In the genomic region with DNA sequence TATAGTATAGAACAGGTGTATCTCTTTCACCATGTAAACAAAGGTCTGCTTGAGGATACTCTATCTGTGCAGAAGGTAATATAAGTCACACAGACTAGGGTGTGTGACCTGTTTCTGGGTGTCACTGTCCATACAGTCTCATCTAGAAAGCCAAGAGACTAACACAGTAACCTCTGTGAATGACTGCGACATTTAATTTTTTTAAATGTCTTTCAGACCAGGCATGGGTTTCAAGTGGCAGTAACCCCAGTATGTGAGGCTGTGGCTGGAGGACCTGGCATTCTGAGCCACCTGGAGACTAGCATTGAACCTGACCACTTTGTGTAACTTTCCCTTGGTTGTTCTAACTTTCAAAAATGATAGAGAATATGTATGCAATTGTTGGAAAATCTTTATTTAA, we compare ENCODE assay signal across 8 mouse cellular contexts. TPM values are rescaled to one million over a fixed set of nuclear protein-coding genes. Genes with fewer than 3 reads are reported as not detected.
DNase-seq lines count a peak whose midpoint lies in the region; ATAC-seq lines count a peak whose summit lies in the region.

No protein-coding gene starts in this region.

- DNase-seq in kidney, adult 11 months = no peak
- DNase-seq in embryonic facial prominence, embryonic 14.5 days (ENCODE audit: low spot score) = no peak
- peak; percentile 14 for DNase-seq in naive thymus-derived CD4-positive, alpha-beta T cell, adult 2 months (ENCODE audit: low read depth)
- no peak for DNase-seq in spleen, postnatal 10 days (ENCODE audit: low spot score in 2 of 2)
- DNase-seq in adipocyte (ENCODE audit: low spot score) = no peak
- DNase-seq in thymus, postnatal 0 days (ENCODE audit: low spot score) = no peak

- no peaks in the 10 kb centered on the region for H3K27me3 ChIP-seq in kidney, embryonic 15.5 days
- no peaks in the 10 kb centered on the region for H3K27me3 ChIP-seq in embryonic facial prominence, embryonic 14.5 days (replicated peaks; ENCODE audit: control insufficient read depth, insufficient read depth, low read length)
- H3K27me3 ChIP-seq in intestine, embryonic 16.5 days (replicated peaks; ENCODE audit: control insufficient read depth, insufficient read depth, low read length) = no peaks in the 10 kb centered on the region

- no peak for ATAC-seq in kidney, embryonic 15.5 days (replicated peaks; ENCODE audit: low FRiP score)
- ATAC-seq in embryonic facial prominence, embryonic 14.5 days (ENCODE audit: low read depth) = no peak
- ATAC-seq in intestine, embryonic 16.5 days = no peak

- H3K9me3 ChIP-seq in kidney, embryonic 15.5 days (replicated peaks) = no peaks in the 10 kb centered on the region
- no peaks in the 10 kb centered on the region for H3K9me3 ChIP-seq in embryonic facial prominence, embryonic 14.5 days (ENCODE audit: control insufficient read depth, low read length)
- H3K9me3 ChIP-seq in intestine, embryonic 16.5 days (ENCODE audit: control insufficient read depth, low read length) = no peaks in the 10 kb centered on the region

- H3K36me3 ChIP-seq in kidney, embryonic 15.5 days = peaks cover 4% of the 10 kb centered on the region
- peaks cover 4% of the 10 kb centered on the region; the same call in 1 of the 2 replicates for H3K36me3 ChIP-seq in embryonic facial prominence, embryonic 14.5 days (ENCODE audit: control insufficient read depth, insufficient read depth, low read length)
- H3K36me3 ChIP-seq in intestine, embryonic 16.5 days (ENCODE audit: control insufficient read depth, insufficient read depth, low read length) = peaks cover 3% of the 10 kb centered on the region

- H3K4me1 ChIP-seq in kidney, embryonic 15.5 days = peaks cover 31% of the 10 kb centered on the region
- H3K4me1 ChIP-seq in embryonic facial prominence, embryonic 14.5 days (ENCODE audit: control insufficient read depth, insufficient read depth, low read length) = peaks cover 14% of the 10 kb centered on the region
- H3K4me1 ChIP-seq in intestine, embryonic 16.5 days (ENCODE audit: control insufficient read depth, insufficient read depth, low read length) = peaks cover 10% of the 10 kb centered on the region

- peak overlapping the region; percentile 64 for H3K4me2 ChIP-seq in kidney, embryonic 15.5 days
- peak overlapping the region; percentile 57 for H3K4me2 ChIP-seq in embryonic facial prominence, embryonic 14.5 days (ENCODE audit: low read depth, low read length)
- peak overlapping the region; percentile 52 for H3K4me2 ChIP-seq in intestine, embryonic 16.5 days (ENCODE audit: low read depth, low read length)

- H3K27ac ChIP-seq in kidney, embryonic 15.5 days = no peak overlapping the region
- no peak overlapping the region for H3K27ac ChIP-seq in embryonic facial prominence, embryonic 14.5 days (replicated peaks; ENCODE audit: low read depth, low read length)
- H3K27ac ChIP-seq in intestine, embryonic 16.5 days (ENCODE audit: low read length) = no peak overlapping the region

- H3K4me3 ChIP-seq in kidney, embryonic 15.5 days (replicated peaks) = peak overlapping the region; percentile 75
- H3K4me3 ChIP-seq in embryonic facial prominence, embryonic 14.5 days (ENCODE audit: low read depth, low read length) = peak overlapping the region; percentile 87
- peak overlapping the region; percentile 81; the same call in 1 of the 2 replicates for H3K4me3 ChIP-seq in intestine, embryonic 16.5 days (ENCODE audit: low read length)

- 76% methylated on average over 1 of the region's 1 CpGs for WGBS in kidney, embryonic 15.5 days
- 78% methylated on average over 1 of the region's 1 CpGs for WGBS in embryonic facial prominence, embryonic 14.5 days
- WGBS in intestine, embryonic 16.5 days = 91% methylated on average over 1 of the region's 1 CpGs

- H3K9ac ChIP-seq in kidney, embryonic 15.5 days = no peak overlapping the region
- H3K9ac ChIP-seq in embryonic facial prominence, embryonic 14.5 days (ENCODE audit: low read depth, low read length) = 0 out of 2 replicates have a peak overlapping the region, but pooled peaks have one; percentile 90
- H3K9ac ChIP-seq in intestine, embryonic 16.5 days (ENCODE audit: low read depth, low read length) = peak overlapping the region; percentile 42; the same call in 1 of the 2 replicates

RNA-seq across cellular contexts. Expression of a gene that starts 1.2 kb away (rescaled TPM):
- 57.1 and 74.5 TPM in 2 replicates for polyA plus RNA-seq in kidney, embryonic 15.5 days (2015; fragmentation: Nextera tagmentation; extraction: Ambion mirVana)
- polyA plus RNA-seq in embryonic facial prominence, embryonic 14.5 days (2014; fragmentation: Nextera tagmentation; extraction: Ambion mirVana) = 53.0 and 74.3 TPM in 2 replicates
- polyA plus RNA-seq in intestine, embryonic 16.5 days (2015; fragmentation: Nextera tagmentation; extraction: Ambion mirVana) = 58.1 and 60.9 TPM in 2 replicates
- 93.4 and 93.7 TPM in 2 replicates for polyA plus RNA-seq in thymus, postnatal 0 days (2015; fragmentation: Nextera tagmentation; extraction: Ambion mirVana)
